Mouse (Mus musculus): ENCODE data around the gene Jund.

Jund gene

DNA sequence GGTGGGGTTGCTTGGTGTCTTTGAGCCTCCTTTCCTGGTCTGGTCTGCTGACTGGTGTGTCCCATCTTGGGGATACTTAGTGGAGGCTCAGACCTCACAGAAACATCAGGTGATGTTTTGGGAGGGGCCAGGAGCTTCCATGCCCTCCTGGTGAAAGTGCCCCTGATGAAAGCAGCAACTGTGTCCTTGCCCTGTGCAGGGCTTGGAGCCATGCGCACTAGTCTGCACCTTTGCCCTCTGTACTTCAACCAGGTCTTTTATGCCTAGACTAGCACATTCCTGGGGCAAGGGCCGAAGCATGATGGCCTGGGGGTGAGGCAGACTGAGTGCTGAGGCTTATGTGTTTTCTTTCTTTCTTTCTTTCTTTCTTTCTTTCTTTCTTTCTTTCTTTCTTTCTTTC lies 33.1 kb upstream of the Jund start:
- no peaks in the 10 kb centered on the region for H3K36me3 ChIP-seq (ENCODE audit: control insufficient read depth, insufficient read depth, low read length, poor library complexity, severe bottlenecking)

DNA sequence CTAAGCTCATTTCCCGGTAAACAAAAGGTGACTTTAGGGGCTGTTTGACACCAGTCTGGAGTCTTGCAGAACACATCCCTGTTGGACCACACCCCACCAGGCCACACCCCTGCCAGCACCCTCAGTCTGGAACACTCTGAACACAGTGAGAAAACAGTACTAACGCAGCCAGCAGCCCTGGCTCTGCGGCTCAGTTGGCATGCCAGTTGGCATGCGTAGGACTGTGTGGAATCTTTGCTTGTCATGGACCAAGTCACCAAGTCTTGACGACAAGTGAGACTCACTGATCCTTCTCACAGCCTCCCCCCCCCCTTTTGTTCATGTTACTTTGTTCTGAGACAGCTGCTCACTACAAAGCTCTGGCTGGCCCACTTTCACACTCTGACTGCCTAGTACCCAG lies 31.7 kb upstream of the Jund start:
- no peaks in the 10 kb centered on the region for H3K27me3 ChIP-seq (ENCODE audit: control insufficient read depth, insufficient read depth, low read length, poor library complexity, severe bottlenecking)
- DNase-seq (ENCODE audit: low read depth, low spot score): no peak
- H3K36me3 ChIP-seq (ENCODE audit: control insufficient read depth, insufficient read depth, low read length, poor library complexity, severe bottlenecking): no peaks in the 10 kb centered on the region

More for the DNA sequence above, 33.1 kb upstream of the Jund start:
- no peak for DNase-seq (ENCODE audit: low read depth, low spot score)
- no peaks in the 10 kb centered on the region for H3K27me3 ChIP-seq (ENCODE audit: control insufficient read depth, insufficient read depth, low read length, poor library complexity, severe bottlenecking)

DNA sequence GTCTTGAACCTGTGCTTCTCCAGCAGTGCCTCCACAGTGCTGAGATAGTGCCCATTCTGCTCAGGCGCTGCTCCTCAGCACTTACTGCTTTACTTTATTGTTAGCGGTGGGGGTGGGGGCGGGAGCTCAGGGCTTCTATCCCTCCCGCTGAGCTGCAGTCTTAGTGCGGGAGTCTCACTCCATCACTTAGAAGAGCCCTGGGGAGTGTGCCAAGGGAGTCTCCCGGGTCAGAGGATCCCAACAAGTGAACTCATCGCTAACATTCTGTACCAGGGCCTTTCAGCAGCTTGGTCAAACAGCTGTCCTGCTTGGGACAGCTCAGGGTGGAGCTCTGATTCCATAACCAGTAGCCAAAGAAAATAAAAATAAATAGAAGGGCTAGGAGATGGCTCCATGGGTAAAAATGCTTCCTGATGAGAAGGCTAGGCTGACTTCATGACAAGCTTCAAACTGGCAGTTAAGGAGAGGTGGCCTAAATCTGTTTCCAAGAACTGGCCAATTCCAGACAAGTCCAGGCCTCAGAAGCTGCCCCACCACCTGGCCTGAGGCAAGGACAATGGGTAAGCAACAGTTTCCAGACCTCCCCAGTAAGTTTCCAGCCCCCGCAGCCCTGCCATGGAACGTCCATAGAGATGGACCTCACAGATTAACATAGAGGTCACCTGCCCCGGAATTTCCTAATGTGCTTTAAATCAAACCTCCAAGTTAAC lies 27.0 kb upstream of the Jund start:
- DNase-seq (ENCODE audit: low read depth, low spot score): no peak
- Histone ChIP-seq H3K27me3 (ENCODE audit: control insufficient read depth, insufficient read depth, low read length, poor library complexity, severe bottlenecking) (no peaks in the 10 kb centered on the region), H3K36me3 (ENCODE audit: control insufficient read depth, insufficient read depth, low read length, poor library complexity, severe bottlenecking) (no peaks in the 10 kb centered on the region)

DNA sequence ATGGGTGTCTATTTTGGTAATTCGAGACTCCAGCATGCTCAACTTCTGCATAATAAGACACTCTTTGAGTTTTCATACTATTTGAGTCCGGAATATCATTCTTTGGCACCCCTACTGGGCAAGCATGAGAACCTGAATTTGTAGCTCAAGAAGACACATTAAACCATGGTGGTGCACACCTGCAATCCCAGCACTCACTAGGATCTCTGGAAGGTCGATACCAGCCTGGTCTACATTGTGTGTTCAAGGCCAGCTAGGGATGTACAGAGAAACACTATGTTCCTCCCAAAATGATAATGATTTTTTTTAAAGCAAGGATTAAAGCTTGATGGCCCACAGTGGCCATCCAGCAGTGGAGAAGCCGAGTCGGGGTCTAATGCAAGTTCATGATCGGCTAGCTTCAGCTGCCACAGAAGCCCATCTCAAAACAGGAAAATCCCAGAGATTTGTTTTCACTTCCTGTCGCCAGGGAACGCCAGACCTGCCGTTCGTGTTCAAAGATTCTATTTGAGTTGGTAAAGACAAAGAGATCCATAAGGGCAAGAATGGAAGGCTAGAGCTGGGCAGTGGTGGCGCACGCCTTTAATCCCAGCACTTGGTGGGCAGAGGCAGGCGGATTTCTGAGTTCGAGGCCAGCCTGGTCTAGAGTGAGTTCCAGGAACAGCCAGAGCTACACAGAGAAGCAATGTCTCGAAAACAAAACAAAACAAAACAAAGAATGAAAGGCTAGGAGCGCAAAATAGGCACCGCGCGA lies 26.2 kb upstream of the Jund start:
- H3K36me3 ChIP-seq (ENCODE audit: control insufficient read depth, insufficient read depth, low read length, poor library complexity, severe bottlenecking): no peaks in the 10 kb centered on the region
- no peak for DNase-seq (ENCODE audit: low read depth, low spot score)
- H3K27me3 ChIP-seq (ENCODE audit: control insufficient read depth, insufficient read depth, low read length, poor library complexity, severe bottlenecking): no peaks in the 10 kb centered on the region

DNA sequence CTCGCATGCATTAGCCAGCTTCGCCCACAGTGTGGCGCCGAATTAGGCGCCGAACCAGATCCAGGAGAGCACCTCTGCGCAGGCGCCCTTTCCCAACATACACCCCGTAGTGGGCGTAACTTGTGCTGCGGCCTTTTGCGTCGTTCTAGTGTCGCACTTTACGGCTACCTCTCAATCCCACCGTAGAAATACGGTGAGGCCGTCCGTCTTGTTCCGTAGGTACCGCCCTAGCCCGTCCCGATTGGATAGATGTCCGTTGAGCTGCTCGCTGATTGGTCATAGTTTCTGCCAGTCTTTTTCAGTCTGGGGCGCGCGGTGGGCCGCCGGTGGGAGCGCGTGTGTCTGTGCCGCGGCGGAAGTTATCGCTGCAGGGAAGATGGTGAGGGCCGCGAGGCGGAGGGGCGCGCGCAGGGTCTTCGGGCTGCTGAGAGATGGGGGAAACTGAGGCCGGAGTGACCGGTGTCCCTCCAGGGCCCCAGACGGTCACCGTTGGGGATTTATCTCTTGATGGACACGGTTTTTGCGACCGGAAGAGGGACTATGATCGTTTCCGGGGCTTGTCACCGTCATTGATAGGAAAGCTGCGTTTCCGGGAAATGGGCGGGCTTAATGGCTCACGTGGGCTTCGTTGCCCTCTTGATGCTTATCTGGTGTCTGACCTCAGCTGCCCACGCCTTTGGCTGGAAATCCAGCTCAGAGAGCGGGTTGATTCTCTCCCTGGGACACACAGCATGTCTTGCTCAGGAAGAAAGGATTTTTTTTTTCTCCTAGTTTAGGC lies 25.5 kb upstream of the Jund start, which contains the start of gene Lsm4:
Gene Lsm4, plus strand, starts transcription at position 170 of the 778 bp plus-strand sequence.
- peak; percentile 99 for DNase-seq (ENCODE audit: low read depth, low spot score)
- Histone ChIP-seq H3K36me3 (ENCODE audit: control insufficient read depth, insufficient read depth, low read length, poor library complexity, severe bottlenecking) (peaks cover 4% of the 10 kb centered on the region), H3K27me3 (ENCODE audit: control insufficient read depth, insufficient read depth, low read length, poor library complexity, severe bottlenecking) (no peaks in the 10 kb centered on the region)

DNA sequence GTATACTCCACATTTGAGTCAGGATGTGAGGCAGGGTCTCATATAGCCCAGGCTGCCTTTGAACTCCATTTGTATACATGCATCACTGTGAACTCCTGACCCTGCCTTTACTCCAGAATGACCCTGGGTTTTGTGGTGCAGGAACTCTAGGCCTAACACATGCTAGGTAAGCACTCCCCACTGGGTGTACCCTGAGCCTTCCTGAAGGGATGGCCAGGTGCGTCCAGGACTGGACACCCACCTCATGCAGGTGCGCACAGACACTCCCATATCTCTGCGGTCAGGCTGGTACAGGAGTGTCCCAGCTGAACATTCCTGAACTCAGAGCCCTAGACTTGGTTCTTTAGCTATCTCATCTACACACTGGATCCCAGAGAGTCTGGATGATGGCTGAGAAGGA lies 24.6 kb upstream of the Jund start:
- no peak for DNase-seq (ENCODE audit: low read depth, low spot score)
- Histone ChIP-seq H3K36me3 (ENCODE audit: control insufficient read depth, insufficient read depth, low read length, poor library complexity, severe bottlenecking) (peaks cover 4% of the 10 kb centered on the region), H3K27me3 (ENCODE audit: control insufficient read depth, insufficient read depth, low read length, poor library complexity, severe bottlenecking) (no peaks in the 10 kb centered on the region)

DNA sequence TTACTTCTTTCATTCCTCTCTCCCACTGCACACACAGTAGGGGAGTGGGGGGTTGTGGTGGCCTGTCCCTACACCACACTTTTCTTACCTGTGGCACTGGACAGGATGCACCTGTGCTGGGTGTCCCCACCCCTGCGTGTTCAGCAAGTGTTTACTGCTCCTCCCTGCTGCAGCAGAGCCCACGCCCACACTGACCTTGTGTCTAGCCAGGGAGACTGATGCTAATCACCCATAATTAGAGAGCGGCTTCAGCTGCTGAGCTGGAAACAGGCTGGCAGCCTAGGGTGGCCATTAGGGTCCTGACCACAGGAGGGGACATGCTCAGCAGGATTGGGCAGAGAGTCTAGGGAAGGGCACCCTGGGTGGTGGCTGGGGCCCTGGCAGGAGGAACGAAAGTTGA lies 24.0 kb upstream of the Jund start:
- H3K27me3 ChIP-seq (ENCODE audit: control insufficient read depth, insufficient read depth, low read length, poor library complexity, severe bottlenecking): no peaks in the 10 kb centered on the region
- peaks cover 4% of the 10 kb centered on the region for H3K36me3 ChIP-seq (ENCODE audit: control insufficient read depth, insufficient read depth, low read length, poor library complexity, severe bottlenecking)
- peak; percentile 44 for DNase-seq (ENCODE audit: low read depth, low spot score)

DNA sequence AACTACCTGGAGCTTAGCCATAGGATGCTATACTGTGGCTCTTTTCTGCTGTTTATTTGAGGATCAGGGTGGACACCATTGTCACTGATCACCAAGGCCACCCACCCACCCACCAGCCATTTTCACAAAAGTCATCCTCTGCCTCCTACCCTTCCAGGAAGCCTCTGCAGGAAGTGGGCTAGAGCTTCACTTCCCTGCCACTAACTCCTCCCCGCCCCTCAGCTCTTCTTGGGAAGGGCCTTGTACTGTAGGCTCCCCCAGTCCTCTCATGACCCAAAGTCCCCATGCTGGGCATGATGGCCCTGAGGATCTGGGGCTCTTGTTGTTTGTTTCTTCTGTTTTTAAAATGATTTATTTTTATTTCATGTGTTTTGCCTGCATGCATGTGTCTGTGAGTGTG lies 23.4 kb upstream of the Jund start:
- peak; percentile 40 for DNase-seq (ENCODE audit: low read depth, low spot score)
- Histone ChIP-seq H3K36me3 (ENCODE audit: control insufficient read depth, insufficient read depth, low read length, poor library complexity, severe bottlenecking) (peaks cover 4% of the 10 kb centered on the region), H3K27me3 (ENCODE audit: control insufficient read depth, insufficient read depth, low read length, poor library complexity, severe bottlenecking) (no peaks in the 10 kb centered on the region)

DNA sequence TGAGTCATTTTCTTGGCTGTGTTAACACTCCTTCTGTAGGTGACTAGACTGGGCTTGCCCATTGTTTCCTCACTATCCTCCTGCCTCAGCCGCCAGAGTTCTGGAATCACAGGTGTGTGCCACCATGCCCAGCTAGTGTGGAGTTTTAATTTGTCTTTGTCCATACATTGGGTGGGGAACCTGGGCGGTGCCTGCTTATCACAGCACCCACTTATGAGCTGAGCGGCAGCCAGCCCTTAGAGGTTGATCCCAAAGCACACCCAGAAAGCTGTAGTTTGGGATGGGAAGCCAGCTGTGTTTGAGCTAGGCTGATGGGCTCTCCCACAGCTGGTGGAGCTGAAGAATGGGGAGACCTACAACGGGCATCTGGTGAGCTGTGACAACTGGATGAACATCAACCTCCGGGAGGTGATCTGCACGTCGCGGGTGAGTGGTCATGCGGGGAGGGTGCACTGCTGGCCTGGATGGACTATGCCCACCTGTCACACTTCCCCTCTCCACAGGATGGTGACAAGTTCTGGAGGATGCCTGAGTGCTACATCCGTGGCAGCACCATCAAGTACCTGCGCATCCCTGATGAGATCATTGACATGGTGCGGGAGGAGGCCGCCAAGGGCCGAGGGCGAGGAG lies 21.2 kb upstream of the Jund start:
- no peaks in the 10 kb centered on the region for H3K27me3 ChIP-seq (ENCODE audit: control insufficient read depth, insufficient read depth, low read length, poor library complexity, severe bottlenecking)
- H3K36me3 ChIP-seq (ENCODE audit: control insufficient read depth, insufficient read depth, low read length, poor library complexity, severe bottlenecking): peaks cover 4% of the 10 kb centered on the region
- no peak for DNase-seq (ENCODE audit: low read depth, low spot score)

DNA sequence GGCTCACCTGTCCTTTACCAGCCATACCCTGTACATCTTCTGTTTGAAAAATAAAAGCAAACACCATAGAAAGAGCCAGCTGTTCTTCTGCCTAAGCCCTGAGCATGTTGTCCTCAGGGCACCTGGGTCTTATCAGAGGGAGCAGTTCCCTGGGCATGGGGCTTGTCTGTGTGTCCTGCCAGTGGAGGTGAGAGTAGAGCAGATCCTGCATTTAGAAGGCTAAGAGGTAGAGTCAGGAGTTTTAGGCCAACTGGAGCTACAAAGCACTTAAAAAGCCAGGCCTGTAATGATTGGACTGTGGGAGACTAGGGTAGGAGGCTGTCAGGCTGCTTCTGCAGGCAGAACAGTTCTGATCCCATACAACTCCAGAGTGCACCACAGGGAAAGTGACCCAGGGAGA lies 20.1 kb upstream of the Jund start:
- H3K27me3 ChIP-seq (ENCODE audit: control insufficient read depth, insufficient read depth, low read length, poor library complexity, severe bottlenecking): no peaks in the 10 kb centered on the region
- peaks cover 4% of the 10 kb centered on the region for H3K36me3 ChIP-seq (ENCODE audit: control insufficient read depth, insufficient read depth, low read length, poor library complexity, severe bottlenecking)
- no peak for DNase-seq (ENCODE audit: low read depth, low spot score)

DNA sequence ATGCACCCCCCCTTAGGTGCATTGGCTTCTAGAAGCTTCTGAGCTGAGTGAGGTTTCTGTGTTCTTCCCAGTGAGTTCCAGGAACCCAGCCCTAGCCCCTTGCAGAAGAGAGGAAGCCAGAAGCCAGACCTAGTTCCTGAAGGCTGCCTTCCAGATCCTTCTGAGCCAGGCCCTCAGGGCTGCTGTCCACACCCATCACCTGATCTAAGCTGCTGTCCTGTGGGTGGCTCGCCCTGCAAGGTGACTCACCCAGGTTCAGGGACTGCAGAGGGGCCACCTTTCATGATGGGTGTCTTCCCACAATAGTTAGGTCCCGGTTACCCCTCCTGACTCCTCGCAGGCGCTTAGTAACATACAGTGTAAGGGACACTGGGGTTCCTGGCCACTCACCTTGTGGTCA lies 19.3 kb upstream of the Jund start:
- no peak for DNase-seq (ENCODE audit: low read depth, low spot score)
- Histone ChIP-seq H3K27me3 (ENCODE audit: control insufficient read depth, insufficient read depth, low read length, poor library complexity, severe bottlenecking) (no peaks in the 10 kb centered on the region), H3K36me3 (ENCODE audit: control insufficient read depth, insufficient read depth, low read length, poor library complexity, severe bottlenecking) (peaks cover 4% of the 10 kb centered on the region)

DNA sequence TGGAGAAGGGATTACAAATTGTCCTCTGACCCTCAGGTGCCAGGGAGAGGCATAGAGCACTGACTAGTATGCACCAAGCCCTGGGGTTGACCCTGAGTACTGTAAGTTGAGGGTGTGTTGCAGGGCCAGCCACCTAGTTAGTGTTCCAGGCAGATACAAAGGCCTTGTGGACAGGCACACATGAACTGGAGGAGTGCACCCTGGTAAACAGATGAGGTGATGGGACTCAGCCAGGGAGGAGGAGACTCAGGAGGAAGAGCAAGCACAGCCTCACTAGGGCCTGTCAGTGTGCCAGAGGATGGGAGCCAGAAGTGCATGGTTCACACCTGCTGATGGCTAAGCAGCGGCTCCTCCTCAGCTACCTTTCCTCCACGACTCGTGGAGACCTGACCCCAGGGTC lies 18.7 kb upstream of the Jund start:
- no peaks in the 10 kb centered on the region for H3K27me3 ChIP-seq (ENCODE audit: control insufficient read depth, insufficient read depth, low read length, poor library complexity, severe bottlenecking)
- DNase-seq (ENCODE audit: low read depth, low spot score): no peak
- peaks cover 4% of the 10 kb centered on the region for H3K36me3 ChIP-seq (ENCODE audit: control insufficient read depth, insufficient read depth, low read length, poor library complexity, severe bottlenecking)

DNA sequence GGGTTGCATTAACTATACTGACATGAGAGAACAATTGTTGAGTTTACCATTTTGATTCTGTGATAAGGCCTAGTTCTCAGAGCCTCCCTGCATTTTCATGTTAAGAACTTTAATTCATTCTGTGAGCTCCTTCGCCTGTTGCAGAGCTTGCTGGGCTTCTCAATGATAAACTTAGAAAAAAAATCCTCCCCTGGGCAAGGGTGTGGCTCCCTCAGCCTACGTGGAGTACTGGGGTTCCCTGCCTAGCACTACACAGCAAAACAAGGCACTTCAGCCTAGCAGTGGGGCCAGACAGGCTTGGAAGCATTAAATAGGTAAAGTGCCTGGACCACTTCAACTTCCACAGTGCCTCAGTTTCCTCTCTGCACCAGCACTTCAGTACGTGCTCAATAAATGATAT lies 17.3 kb upstream of the Jund start:
- Histone ChIP-seq H3K36me3 (ENCODE audit: control insufficient read depth, insufficient read depth, low read length, poor library complexity, severe bottlenecking) (peaks cover 4% of the 10 kb centered on the region), H3K27me3 (ENCODE audit: control insufficient read depth, insufficient read depth, low read length, poor library complexity, severe bottlenecking) (no peaks in the 10 kb centered on the region)
- no peak for DNase-seq (ENCODE audit: low read depth, low spot score)

DNA sequence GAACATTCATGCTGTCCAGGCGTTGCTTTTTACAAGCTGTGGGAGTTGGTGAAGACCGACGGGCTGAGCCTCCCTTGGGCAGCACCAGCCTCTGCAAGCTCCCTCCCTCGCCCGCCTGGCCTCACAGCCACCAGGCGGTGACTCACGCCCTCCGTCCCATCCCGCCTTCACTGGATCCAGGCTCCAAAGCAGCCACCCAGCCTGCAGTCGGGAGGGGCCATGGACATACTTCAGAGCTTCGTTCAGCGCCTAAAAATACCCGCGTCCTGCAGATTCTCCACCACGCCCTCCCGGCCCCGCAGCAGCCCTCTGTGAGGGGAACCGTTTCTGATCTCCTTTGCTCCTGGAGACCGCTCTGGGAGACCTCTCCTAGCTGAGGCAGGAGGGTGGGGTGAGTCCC lies 16.6 kb upstream of the Jund start:
- no peak for DNase-seq (ENCODE audit: low read depth, low spot score)
- peaks cover 4% of the 10 kb centered on the region for H3K36me3 ChIP-seq (ENCODE audit: control insufficient read depth, insufficient read depth, low read length, poor library complexity, severe bottlenecking)
- no peaks in the 10 kb centered on the region for H3K27me3 ChIP-seq (ENCODE audit: control insufficient read depth, insufficient read depth, low read length, poor library complexity, severe bottlenecking)

DNA sequence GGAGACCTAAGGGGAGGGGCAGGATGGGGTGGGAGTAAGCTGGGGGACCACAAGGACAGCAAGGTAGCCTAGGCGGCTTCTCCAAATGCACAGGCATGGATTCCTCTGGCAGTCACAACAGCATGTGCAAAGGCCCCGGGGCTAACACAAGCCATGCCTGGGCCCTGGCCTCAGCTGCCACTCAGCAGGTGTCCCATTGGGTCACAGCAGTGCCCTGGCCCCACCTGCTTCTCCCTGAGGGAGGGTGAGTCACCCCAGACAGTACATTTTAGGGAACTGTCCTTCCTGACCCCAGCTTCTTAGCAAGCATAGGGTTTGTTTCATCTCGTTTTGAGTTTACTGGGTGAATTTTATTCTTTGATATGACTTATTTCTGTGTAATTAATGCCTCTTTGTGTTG lies 16.1 kb upstream of the Jund start:
- DNase-seq (ENCODE audit: low read depth, low spot score): no peak
- H3K27me3 ChIP-seq (ENCODE audit: control insufficient read depth, insufficient read depth, low read length, poor library complexity, severe bottlenecking): no peaks in the 10 kb centered on the region
- peaks cover 4% of the 10 kb centered on the region for H3K36me3 ChIP-seq (ENCODE audit: control insufficient read depth, insufficient read depth, low read length, poor library complexity, severe bottlenecking)

All from splenic B cell, adult 2 months (primary cell).